In the genomic region with DNA sequence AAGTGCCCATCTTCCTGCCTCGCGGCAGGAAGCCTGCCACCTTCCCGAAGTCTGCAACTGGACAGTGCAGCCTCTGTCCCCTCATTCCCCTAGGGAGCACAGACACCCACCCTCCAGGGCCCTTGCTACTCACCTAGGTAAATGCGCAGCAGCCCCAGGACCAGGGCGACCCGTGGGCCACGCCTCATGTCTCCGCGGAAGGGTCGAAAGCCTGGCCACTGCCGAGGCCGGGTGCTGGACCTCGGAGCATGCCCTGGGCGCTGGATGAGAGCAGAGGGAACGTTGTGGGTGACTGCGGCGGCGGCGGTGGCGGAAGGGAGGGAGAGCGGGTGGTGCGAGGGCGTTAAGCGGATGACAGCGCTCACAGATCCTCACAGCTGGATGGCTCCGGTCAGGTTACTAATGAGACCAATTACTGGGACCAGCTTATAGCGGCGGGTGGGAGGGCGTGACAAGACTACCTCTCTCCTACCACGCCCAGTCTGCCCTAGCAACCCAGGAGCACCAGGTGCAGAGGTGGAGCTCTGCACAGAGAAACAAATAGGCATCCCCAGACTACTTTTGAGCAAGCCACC, we compare ENCODE assay signal across 8 mouse cellular contexts. TPM values are rescaled to one million over a fixed set of nuclear protein-coding genes. Genes with fewer than 3 reads are reported as not detected.
DNase-seq lines count a peak whose midpoint lies in the region; ATAC-seq lines count a peak whose summit lies in the region.

A gene (minus strand): TSS at position 392 of the 575 bp plus-strand sequence.

- DNase-seq in cerebellum, adult 8-10 months: no peak
- DNase-seq in thymus, postnatal 4 days: peak; percentile 8
- DNase-seq in thymus, postnatal 0 days (ENCODE audit: low spot score): no peak
- peak; percentile 34 to 37 for DNase-seq in right cerebral cortex, postnatal 10 days (ENCODE audit: low spot score in 2 of 2)
- no peak for DNase-seq in adipocyte (ENCODE audit: low spot score)

- no peak within 1 kb of the TSS for H3K27ac ChIP-seq in hindbrain, embryonic 15.5 days (replicated peaks)
- H3K27ac ChIP-seq in limb, embryonic 15.5 days: no peak within 1 kb of the TSS

- H3K36me3 ChIP-seq in hindbrain, embryonic 15.5 days: no peaks in the 10 kb centered on the region
- H3K36me3 ChIP-seq in limb, embryonic 15.5 days: no peaks in the 10 kb centered on the region

- H3K4me2 ChIP-seq in hindbrain, embryonic 15.5 days: peak within 1 kb of the TSS; percentile 77
- H3K4me2 ChIP-seq in limb, embryonic 15.5 days: peak within 1 kb of the TSS; percentile 44

- H3K4me3 ChIP-seq in hindbrain, embryonic 15.5 days: peak within 1 kb of the TSS; percentile 43
- peak within 1 kb of the TSS; percentile 27 for H3K4me3 ChIP-seq in limb, embryonic 15.5 days

- H3K27me3 ChIP-seq in hindbrain, embryonic 15.5 days: peaks cover 14% of the 10 kb centered on the region; the same call in 1 of the 2 replicates
- H3K27me3 ChIP-seq in limb, embryonic 15.5 days: peaks cover 30% of the 10 kb centered on the region

- peaks cover 12% of the 10 kb centered on the region; the same call in 1 of the 2 replicates for H3K4me1 ChIP-seq in hindbrain, embryonic 15.5 days (replicated peaks)
- H3K4me1 ChIP-seq in limb, embryonic 15.5 days: peaks cover 9% of the 10 kb centered on the region

- 2% methylated on average over 30 of the region's 30 CpGs for WGBS in hindbrain, embryonic 15.5 days
- WGBS in limb, embryonic 15.5 days: 1% methylated on average over 30 of the region's 30 CpGs

- H3K9ac ChIP-seq in hindbrain, embryonic 15.5 days: peak within 1 kb of the TSS; percentile 44
- 0 out of 2 replicates have a peak within 1 kb of the TSS, but pooled peaks have one; percentile 8 for H3K9ac ChIP-seq in limb, embryonic 15.5 days

- peak; percentile 28; the same call in 1 of the 2 replicates for ATAC-seq in cerebellum, adult (ENCODE audit: insufficient number of reproducible peaks, low FRiP score, low TSS enrichment)
- ATAC-seq in hindbrain, embryonic 15.5 days (ENCODE audit: low FRiP score, low read depth): peak; percentile 71
- no peak for ATAC-seq in limb, embryonic 15.5 days (ENCODE audit: insufficient number of reproducible peaks, low FRiP score, low TSS enrichment, low read depth)

- no peaks in the 10 kb centered on the region for H3K9me3 ChIP-seq in hindbrain, embryonic 15.5 days
- no peaks in the 10 kb centered on the region for H3K9me3 ChIP-seq in limb, embryonic 15.5 days

RNA-seq across cellular contexts. Expression of the gene that starts here (rescaled TPM):
- polyA plus RNA-seq in thymus, postnatal 0 days (2015; fragmentation: Nextera tagmentation; extraction: Ambion mirVana): 0.81 and 1.2 TPM in 2 replicates
- polyA plus RNA-seq in hindbrain, embryonic 15.5 days (2015; fragmentation: Nextera tagmentation; extraction: Ambion mirVana): 2.9 and 3.3 TPM in 2 replicates
- polyA plus RNA-seq in limb, embryonic 15.5 days (2015; fragmentation: Nextera tagmentation; extraction: Ambion mirVana): 0.18 and 0.29 TPM in 2 replicates

Comparison
In these comparisons a context has a peak if more than half of its experiments do, and no peak if none do; other contexts are left out.
1. DNase-seq: peak in thymus, postnatal 4 days (single experiment) and right cerebral cortex, postnatal 10 days (2 of 2); none in cerebellum, adult 8-10 months (single experiment), thymus, postnatal 0 days (single experiment) and adipocyte (single experiment).